Mouse (Mus musculus) kidney, postnatal 0 days (tissue): ENCODE data around the gene Gtpbp2. TPM values are rescaled to one million over a fixed set of nuclear protein-coding genes. Genes with fewer than 3 reads are reported as not detected.

Source experiments
- ATAC-seq: fragments of 200-750 bp; cut with Nextera tagmentation; replicated peaks from 2 replicates; pipeline ENCODE4 v1.8.0; 2017; ENCODE audit warnings: low read depth, moderate number of reproducible peaks, moderate TSS enrichment, moderate library complexity; ENCODE audit not compliant: low FRiP score
- DNase-seq: peaks from one replicate; pipeline ENCODE4 v3.0.0-alpha.2; 2016; ENCODE audit warnings: low spot score
- H3K27ac ChIP-seq: fragments of 300-500 bp; sonication (generic); 2 replicates; pipeline ENCODE4 v1.5.1; 2014; ENCODE audit warnings: mild to moderate bottlenecking
- H3K27me3 ChIP-seq: fragments of 300-500 bp; sonication (generic); 2 replicates; pipeline ENCODE4 v1.6.1; 2014; ENCODE audit warnings: low read length, mixed read lengths; ENCODE audit not compliant: insufficient read depth
- H3K36me3 ChIP-seq: fragments of 300-500 bp; sonication (generic); 2 replicates; pipeline ENCODE4 v1.6.1; 2014; ENCODE audit warnings: low read length, mixed read lengths; ENCODE audit not compliant: insufficient read depth
- H3K4me1 ChIP-seq: fragments of 300-500 bp; sonication (generic); replicated peaks from 2 replicates; pipeline ENCODE4 v1.6.1; 2014; ENCODE audit warnings: antibody characterized with exemption, low read length, mixed read lengths; ENCODE audit not compliant: insufficient read depth
- H3K4me2 ChIP-seq: fragments of 300-500 bp; sonication (generic); 2 replicates; pipeline ENCODE4 v1.6.1; 2014; ENCODE audit warnings: mild to moderate bottlenecking, low read length, moderate library complexity, mixed read lengths
- H3K4me3 ChIP-seq: fragments of 300-500 bp; sonication (generic); replicated peaks from 2 replicates; pipeline ENCODE4 v1.5.1; 2014; ENCODE audit warnings: low read depth, low read length
- H3K9ac ChIP-seq: fragments of 300-500 bp; sonication (generic); 2 replicates; pipeline ENCODE4 v1.6.1; 2014; ENCODE audit warnings: low read depth, low read length
- H3K9me3 ChIP-seq: fragments of 300-500 bp; sonication (generic); replicated peaks from 2 replicates; pipeline ENCODE4 v1.6.1; 2016; ENCODE audit warnings: low read length, inconsistent platforms, mixed read lengths
- CTCF ChIP-seq: IDR thresholded peaks from 2 replicates; pipeline ENCODE4 v1.5.1; 2016; ENCODE audit warnings: antibody characterized with exemption, low read depth, mild to moderate bottlenecking, moderate library complexity
- WGBS: fragments of 180-500 bp; shearing (Covaris S2); extraction: QIAGEN DNeasy Blood & Tissue Kit; methylation state at CpG from one replicate; pipeline ENCODE4 v1.1.7; 2014; 5-methylcytosine and 5-hydroxymethylcytosine counted together
- polyA plus RNA-seq: library from polyadenylated mRNA; unstranded; fragments of >200 nt; fragmentation: Nextera tagmentation; extraction: Ambion mirVana; gene quantifications from 2 replicates; pipeline ENCODE4 v1.2.1, GENCODE M21; 2015

Gene Gtpbp2
- polyA plus RNA-seq, 1 experiment from 2014 or later: 25.4 TPM

GRCm38 (mm10) chr17:46161179-46161578 lies 347 bp downstream of the Gtpbp2 start:
- ATAC-seq (peak; percentile 22; the same call in 1 of the 2 replicates), DNase-seq (peak; percentile 78)
- TF ChIP-seq CTCF: no peak
- H3K9me3 ChIP-seq: no peaks in the 10 kb centered on the region
- peak overlapping the region; percentile 80 for H3K27ac ChIP-seq
- H3K4me1 ChIP-seq: peaks cover 9% of the 10 kb centered on the region; the same call in 1 of the 2 replicates
- peak overlapping the region; percentile 63 for H3K4me2 ChIP-seq
- H3K27me3 ChIP-seq: no peaks in the 10 kb centered on the region
- peak overlapping the region; percentile 70 for H3K9ac ChIP-seq
- peak overlapping the region; percentile 70 for H3K4me3 ChIP-seq
- peaks cover 22% of the 10 kb centered on the region for H3K36me3 ChIP-seq
- under 1% methylated on average over 19 of the region's 19 CpGs for WGBS

DNA sequence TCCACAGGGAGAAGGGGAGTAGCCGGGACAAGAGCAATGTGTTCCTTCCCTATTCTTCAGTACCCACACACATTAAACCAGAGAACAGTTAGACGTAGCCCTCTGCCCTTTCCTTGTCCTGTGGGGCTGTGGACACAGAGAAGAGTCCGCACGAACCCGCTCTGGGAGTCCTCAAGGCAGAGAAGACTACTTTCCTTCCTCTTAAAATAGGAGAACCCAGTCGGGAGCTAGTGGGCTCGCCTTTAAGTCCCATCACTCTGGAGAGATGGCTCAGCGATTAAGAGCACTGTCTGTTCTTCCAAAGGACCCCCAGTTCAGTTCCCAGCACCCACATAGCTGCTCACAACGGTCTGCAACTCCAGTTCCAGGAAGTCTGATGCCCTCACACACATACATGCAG lies 878 bp downstream of the Gtpbp2 start:
- ATAC-seq (no peak), DNase-seq (no peak)
- Histone ChIP-seq H3K9ac (peak overlapping the region; percentile 70), H3K4me2 (peak overlapping the region; percentile 63), H3K4me1 (peaks cover 9% of the 10 kb centered on the region; the same call in 1 of the 2 replicates), H3K36me3 (peaks cover 28% of the 10 kb centered on the region), H3K4me3 (peak overlapping the region; percentile 70), H3K27me3 (no peaks in the 10 kb centered on the region), H3K27ac (peak overlapping the region; percentile 80), H3K9me3 (no peaks in the 10 kb centered on the region)
- WGBS: 47% methylated on average over 9 of the region's 9 CpGs
- no peak for TF ChIP-seq CTCF

DNA sequence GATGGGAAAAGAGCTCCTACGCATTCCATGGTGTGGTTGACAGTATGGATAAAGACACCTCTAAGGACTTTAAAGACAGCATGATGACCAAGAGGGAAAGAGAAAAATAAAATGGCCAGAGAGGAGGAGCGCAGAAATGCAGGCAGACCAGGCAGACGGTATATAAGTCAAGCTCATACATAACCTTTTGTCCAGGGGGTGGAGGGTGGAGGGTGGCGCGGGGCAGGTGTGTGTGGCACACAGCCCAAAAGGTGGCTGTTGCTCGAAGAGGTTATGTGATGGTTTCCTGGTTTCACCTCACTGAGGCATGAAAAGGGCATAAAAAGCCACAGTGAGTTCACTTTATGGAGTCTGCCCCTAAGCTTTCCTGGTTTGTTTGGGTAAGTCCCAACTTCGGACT lies 1.7 kb downstream of the Gtpbp2 start:
- H3K9me3 ChIP-seq: no peaks in the 10 kb centered on the region
- DNase-seq: no peak
- TF ChIP-seq CTCF: no peak
- H3K27ac ChIP-seq: peak overlapping the region; percentile 54
- H3K36me3 ChIP-seq: peaks cover 36% of the 10 kb centered on the region
- no peak overlapping the region for H3K4me3 ChIP-seq
- ATAC-seq: no peak
- no peak overlapping the region for H3K9ac ChIP-seq
- 80% methylated on average over 7 of the region's 7 CpGs for WGBS
- no peaks in the 10 kb centered on the region for H3K27me3 ChIP-seq
- peaks cover 9% of the 10 kb centered on the region; the same call in 1 of the 2 replicates for H3K4me1 ChIP-seq
- H3K4me2 ChIP-seq: peak overlapping the region; percentile 63; the same call in 1 of the 2 replicates

- no peaks in the 10 kb centered on the region for H3K9me3 ChIP-seq
- TF ChIP-seq CTCF: no peak
- no peaks in the 10 kb centered on the region for H3K27me3 ChIP-seq
- no peak overlapping the region for H3K9ac ChIP-seq
- ATAC-seq (no peak), DNase-seq (peak; percentile 51)
- peaks cover 40% of the 10 kb centered on the region for H3K36me3 ChIP-seq
- 62% methylated on average over 9 of the region's 9 CpGs for WGBS
- peaks cover 9% of the 10 kb centered on the region; the same call in 1 of the 2 replicates for H3K4me1 ChIP-seq
- H3K4me3 ChIP-seq: no peak overlapping the region
- H3K27ac ChIP-seq: peak overlapping the region; percentile 54; the same call in 1 of the 2 replicates
- H3K4me2 ChIP-seq: peak overlapping the region; percentile 63
Measured at GRCm38 (mm10) chr17:46162951-46163421, 2.2 kb downstream of the Gtpbp2 start.

- 95% methylated on average over 8 of the region's 8 CpGs for WGBS
- no peak overlapping the region for H3K27ac ChIP-seq
- TF ChIP-seq CTCF: no peak
- peaks cover 51% of the 10 kb centered on the region for H3K36me3 ChIP-seq
- peaks cover 9% of the 10 kb centered on the region; the same call in 1 of the 2 replicates for H3K4me1 ChIP-seq
- H3K4me3 ChIP-seq: no peak overlapping the region
- ATAC-seq: no peak
- DNase-seq: no peak
- H3K9me3 ChIP-seq: no peaks in the 10 kb centered on the region
- H3K4me2 ChIP-seq: no peak overlapping the region
- H3K9ac ChIP-seq: no peak overlapping the region
- no peaks in the 10 kb centered on the region for H3K27me3 ChIP-seq
Measured at GRCm38 (mm10) chr17:46164301-46164700, 3.5 kb downstream of the Gtpbp2 start.

- Histone ChIP-seq H3K27ac (no peak overlapping the region), H3K9ac (no peak overlapping the region), H3K4me1 (peaks cover 9% of the 10 kb centered on the region; the same call in 1 of the 2 replicates), H3K27me3 (no peaks in the 10 kb centered on the region), H3K36me3 (peaks cover 55% of the 10 kb centered on the region), H3K4me2 (no peak overlapping the region), H3K4me3 (no peak overlapping the region), H3K9me3 (no peaks in the 10 kb centered on the region)
- TF ChIP-seq CTCF: no peak
- ATAC-seq (no peak), DNase-seq (no peak)
- 92% methylated on average over 10 of the region's 10 CpGs for WGBS
Measured at GRCm38 (mm10) chr17:46164791-46165190, 4.0 kb downstream of the Gtpbp2 start.
